Mouse (Mus musculus): Measurements from ENCODE around the gene Slc32a1. TPM values are rescaled to one million over a fixed set of nuclear protein-coding genes. Genes with fewer than 3 reads are reported as not detected.
A peak's percentile ranks its signal among the peaks of the same experiment; 100 is the strongest.

Gene Slc32a1
- polyA plus RNA-seq, 1 experiment from 2014 or later = 6.2 TPM

DNA sequence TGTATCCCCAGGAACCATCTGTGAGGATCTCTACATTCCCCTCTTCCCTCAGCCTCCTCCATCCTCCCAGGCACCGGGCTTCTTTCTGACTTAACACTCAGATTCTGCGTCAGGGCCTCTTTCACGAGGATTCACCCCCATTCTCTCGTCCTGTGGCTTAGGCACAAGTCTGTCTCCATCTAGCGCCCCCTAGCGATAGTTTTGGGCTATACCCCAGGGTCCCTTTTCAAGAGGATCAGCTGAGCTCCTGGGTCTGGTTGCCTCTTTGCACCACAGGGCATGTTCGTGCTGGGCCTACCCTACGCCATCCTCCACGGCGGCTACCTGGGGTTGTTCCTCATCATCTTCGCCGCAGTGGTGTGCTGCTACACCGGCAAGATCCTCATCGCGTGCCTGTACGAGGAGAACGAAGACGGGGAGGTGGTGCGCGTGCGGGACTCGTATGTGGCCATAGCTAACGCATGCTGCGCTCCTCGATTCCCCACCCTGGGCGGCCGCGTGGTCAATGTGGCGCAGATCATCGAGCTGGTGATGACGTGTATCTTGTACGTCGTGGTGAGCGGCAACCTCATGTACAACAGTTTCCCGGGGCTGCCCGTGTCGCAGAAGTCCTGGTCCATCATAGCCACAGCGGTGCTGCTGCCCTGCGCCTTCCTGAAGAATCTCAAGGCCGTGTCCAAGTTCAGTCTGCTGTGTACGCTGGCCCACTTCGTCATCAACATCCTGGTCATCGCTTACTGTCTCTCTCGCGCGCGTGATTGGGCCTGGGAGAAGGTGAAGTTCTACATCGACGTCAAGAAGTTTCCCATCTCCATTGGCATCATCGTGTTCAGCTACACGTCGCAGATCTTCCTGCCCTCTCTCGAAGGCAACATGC lies 3.2 kb downstream of the Slc32a1 start:
- Histone ChIP-seq H3K9ac (peak overlapping the region; percentile 87), H3K9me3 (no peaks in the 10 kb centered on the region), H3K27ac (replicated peaks) (peak overlapping the region; percentile 95), H3K4me2 (peak overlapping the region; percentile 59), H3K4me3 (peak overlapping the region; percentile 50), H3K4me1 (replicated peaks) (peaks cover 54% of the 10 kb centered on the region), H3K27me3 (peaks cover 100% of the 10 kb centered on the region), H3K36me3 (no peaks in the 10 kb centered on the region)
- WGBS = 2% methylated on average over 53 of the region's 53 CpGs
- no peak for ATAC-seq (ENCODE audit: low read depth)

DNA sequence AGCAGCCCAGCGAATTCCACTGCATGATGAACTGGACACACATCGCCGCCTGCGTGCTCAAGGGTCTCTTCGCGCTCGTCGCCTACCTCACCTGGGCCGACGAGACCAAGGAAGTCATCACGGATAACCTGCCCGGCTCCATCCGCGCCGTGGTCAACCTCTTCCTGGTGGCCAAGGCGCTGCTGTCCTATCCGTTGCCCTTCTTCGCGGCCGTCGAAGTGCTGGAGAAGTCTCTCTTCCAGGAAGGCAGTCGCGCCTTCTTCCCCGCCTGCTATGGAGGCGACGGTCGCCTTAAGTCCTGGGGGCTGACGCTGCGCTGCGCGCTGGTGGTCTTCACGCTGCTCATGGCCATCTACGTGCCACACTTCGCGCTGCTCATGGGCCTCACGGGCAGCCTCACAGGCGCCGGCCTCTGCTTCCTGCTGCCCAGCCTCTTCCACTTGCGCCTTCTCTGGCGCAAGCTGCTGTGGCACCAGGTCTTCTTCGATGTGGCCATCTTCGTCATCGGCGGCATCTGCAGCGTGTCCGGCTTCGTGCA lies 3.9 kb downstream of the Slc32a1 start:
- Histone ChIP-seq H3K4me1 (replicated peaks) (peaks cover 53% of the 10 kb centered on the region), H3K4me3 (peak overlapping the region; percentile 50)
- 1% methylated on average over 47 of the region's 47 CpGs for WGBS

GRCm38 (mm10) chr2:158615161-158615680 lies 4.7 kb downstream of the Slc32a1 start:
- H3K9ac ChIP-seq = peak overlapping the region; percentile 87
- peaks cover 48% of the 10 kb centered on the region for H3K4me1 ChIP-seq (replicated peaks)
- peak overlapping the region; percentile 81 for H3K27ac ChIP-seq (replicated peaks)
- H3K36me3 ChIP-seq = no peaks in the 10 kb centered on the region
- H3K9me3 ChIP-seq = no peaks in the 10 kb centered on the region
- peak overlapping the region; percentile 50 for H3K4me3 ChIP-seq
- H3K4me2 ChIP-seq = peak overlapping the region; percentile 59
- peaks cover 100% of the 10 kb centered on the region for H3K27me3 ChIP-seq
- no peak for ATAC-seq (ENCODE audit: low read depth)
- under 1% methylated on average over 24 of the region's 24 CpGs for WGBS

More for the DNA sequence above, 3.9 kb downstream of the Slc32a1 start:
- Histone ChIP-seq H3K9me3 (no peaks in the 10 kb centered on the region), H3K27ac (replicated peaks) (peak overlapping the region; percentile 81), H3K27me3 (peaks cover 100% of the 10 kb centered on the region), H3K9ac (peak overlapping the region; percentile 87), H3K36me3 (no peaks in the 10 kb centered on the region), H3K4me2 (peak overlapping the region; percentile 59)
- ATAC-seq (ENCODE audit: low read depth) = no peak

GRCm38 (mm10) chr2:158615702-158616101 lies 5.1 kb downstream of the Slc32a1 start:
- peak overlapping the region; percentile 87 for H3K9ac ChIP-seq

DNA sequence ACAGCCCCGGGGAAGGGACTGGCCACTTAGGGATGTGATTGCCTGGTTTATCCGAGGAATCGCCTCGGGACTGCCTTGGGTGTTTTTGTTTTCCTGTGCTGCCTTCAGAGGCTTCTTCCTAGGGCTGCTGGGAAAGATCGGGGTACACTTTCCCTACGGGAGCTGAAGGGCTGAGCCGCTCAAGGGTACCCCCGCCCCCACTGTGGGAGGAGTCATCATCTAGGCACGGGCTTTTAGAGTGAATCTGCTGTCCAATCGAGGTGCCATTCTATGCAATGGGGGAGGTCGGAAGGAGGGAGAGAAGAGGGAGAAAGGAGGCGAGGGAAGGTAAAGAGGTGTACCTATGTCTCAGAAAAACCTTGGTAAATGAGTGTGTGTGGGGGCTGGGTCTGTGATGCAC lies 5.7 kb downstream of the Slc32a1 start:
- peak overlapping the region; percentile 87 for H3K9ac ChIP-seq
- 0% methylated on average over 12 of the region's 12 CpGs for WGBS
- peaks cover 100% of the 10 kb centered on the region for H3K27me3 ChIP-seq
- peak overlapping the region; percentile 59 for H3K4me2 ChIP-seq
- peak overlapping the region; percentile 81 for H3K27ac ChIP-seq (replicated peaks)
- H3K4me1 ChIP-seq (replicated peaks) = peaks cover 41% of the 10 kb centered on the region
- H3K9me3 ChIP-seq = no peaks in the 10 kb centered on the region
- H3K36me3 ChIP-seq = no peaks in the 10 kb centered on the region
- ATAC-seq (ENCODE audit: low read depth) = peak; percentile 65
- peak overlapping the region; percentile 50 for H3K4me3 ChIP-seq

More at GRCm38 (mm10) chr2:158615702-158616101, 5.1 kb downstream of the Slc32a1 start:
- H3K4me3 ChIP-seq = peak overlapping the region; percentile 50
- no peaks in the 10 kb centered on the region for H3K9me3 ChIP-seq
- H3K4me2 ChIP-seq = peak overlapping the region; percentile 59
- H3K27me3 ChIP-seq = peaks cover 100% of the 10 kb centered on the region
- 1% methylated on average over 13 of the region's 13 CpGs for WGBS
- H3K4me1 ChIP-seq (replicated peaks) = peaks cover 45% of the 10 kb centered on the region
- H3K27ac ChIP-seq (replicated peaks) = peak overlapping the region; percentile 81
- H3K36me3 ChIP-seq = no peaks in the 10 kb centered on the region
- no peak for ATAC-seq (ENCODE audit: low read depth)

- no peak for ATAC-seq (ENCODE audit: low read depth)
- H3K27me3 ChIP-seq = peaks cover 100% of the 10 kb centered on the region
- peak overlapping the region; percentile 87 for H3K9ac ChIP-seq
- peaks cover 41% of the 10 kb centered on the region for H3K4me1 ChIP-seq (replicated peaks)
- peak overlapping the region; percentile 59 for H3K4me2 ChIP-seq
- WGBS = 7% methylated on average over 11 of the region's 11 CpGs
- H3K27ac ChIP-seq (replicated peaks) = peak overlapping the region; percentile 81
- peak overlapping the region; percentile 50 for H3K4me3 ChIP-seq
- no peaks in the 10 kb centered on the region for H3K36me3 ChIP-seq
- no peaks in the 10 kb centered on the region for H3K9me3 ChIP-seq
These were observed 6.2 kb downstream of the Slc32a1 start for GRCm38 (mm10) chr2:158616790-158617189.

- Histone ChIP-seq H3K4me3 (peak within 1 kb of the TSS; percentile 84), H3K27ac (replicated peaks) (peak within 1 kb of the TSS; percentile 88), H3K9ac (peak within 1 kb of the TSS; percentile 83), H3K4me1 (replicated peaks) (peaks cover 23% of the 10 kb centered on the region), H3K36me3 (peaks cover 13% of the 10 kb centered on the region), H3K4me2 (peak within 1 kb of the TSS; percentile 89), H3K27me3 (peaks cover 31% of the 10 kb centered on the region), H3K9me3 (no peaks in the 10 kb centered on the region)
- ATAC-seq (ENCODE audit: low read depth) = peak; percentile 94
- under 1% methylated on average over 39 of the region's 39 CpGs for WGBS
These were observed 14.2 kb downstream of the Slc32a1 start, which contains the start of gene Actr5 for GRCm38 (mm10) chr2:158624718-158625222. TSS of gene Actr5 (plus strand) at chr2:158624888.

GRCm38 (mm10) chr2:158625231-158625630 lies 14.7 kb downstream of the Slc32a1 start:
- Histone ChIP-seq H3K4me2 (peak overlapping the region; percentile 89), H3K27ac (replicated peaks) (peak overlapping the region; percentile 88), H3K9me3 (no peaks in the 10 kb centered on the region), H3K4me1 (replicated peaks) (peaks cover 23% of the 10 kb centered on the region), H3K9ac (peak overlapping the region; percentile 83), H3K36me3 (peaks cover 15% of the 10 kb centered on the region), H3K4me3 (peak overlapping the region; percentile 84), H3K27me3 (peaks cover 27% of the 10 kb centered on the region)
- WGBS = under 1% methylated on average over 44 of the region's 44 CpGs
- peak; percentile 72 for ATAC-seq (ENCODE audit: low read depth)

GRCm38 (mm10) chr2:158625697-158626096 lies 15.1 kb downstream of the Slc32a1 start:
- peaks cover 22% of the 10 kb centered on the region for H3K27me3 ChIP-seq
- WGBS = 46% methylated on average over 8 of the region's 8 CpGs
- H3K4me3 ChIP-seq = peak overlapping the region; percentile 84
- peaks cover 20% of the 10 kb centered on the region for H3K36me3 ChIP-seq
- peak overlapping the region; percentile 83 for H3K9ac ChIP-seq
- no peaks in the 10 kb centered on the region for H3K9me3 ChIP-seq
- ATAC-seq (ENCODE audit: low read depth) = no peak
- peak overlapping the region; percentile 89 for H3K4me2 ChIP-seq
- H3K27ac ChIP-seq (replicated peaks) = peak overlapping the region; percentile 88; the same call in 1 of the 2 replicates
- peaks cover 23% of the 10 kb centered on the region for H3K4me1 ChIP-seq (replicated peaks)

GRCm38 (mm10) chr2:158628858-158629257 lies 18.3 kb downstream of the Slc32a1 start:
- 70% methylated on average over 3 of the region's 3 CpGs for WGBS
- Histone ChIP-seq H3K4me1 (replicated peaks) (peaks cover 23% of the 10 kb centered on the region), H3K9ac (no peak overlapping the region), H3K36me3 (peaks cover 51% of the 10 kb centered on the region), H3K4me2 (no peak overlapping the region), H3K27ac (replicated peaks) (no peak overlapping the region), H3K27me3 (no peaks in the 10 kb centered on the region), H3K9me3 (no peaks in the 10 kb centered on the region), H3K4me3 (no peak overlapping the region)
- no peak for ATAC-seq (ENCODE audit: low read depth)

GRCm38 (mm10) chr2:158629414-158629813 lies 18.8 kb downstream of the Slc32a1 start:
- Histone ChIP-seq H3K4me2 (no peak overlapping the region), H3K36me3 (peaks cover 54% of the 10 kb centered on the region), H3K9ac (no peak overlapping the region), H3K27me3 (no peaks in the 10 kb centered on the region), H3K4me1 (replicated peaks) (peaks cover 23% of the 10 kb centered on the region), H3K27ac (replicated peaks) (no peak overlapping the region), H3K9me3 (no peaks in the 10 kb centered on the region), H3K4me3 (no peak overlapping the region)
- WGBS = 78% methylated on average over 1 of the region's 1 CpGs
- ATAC-seq (ENCODE audit: low read depth) = no peak

DNA sequence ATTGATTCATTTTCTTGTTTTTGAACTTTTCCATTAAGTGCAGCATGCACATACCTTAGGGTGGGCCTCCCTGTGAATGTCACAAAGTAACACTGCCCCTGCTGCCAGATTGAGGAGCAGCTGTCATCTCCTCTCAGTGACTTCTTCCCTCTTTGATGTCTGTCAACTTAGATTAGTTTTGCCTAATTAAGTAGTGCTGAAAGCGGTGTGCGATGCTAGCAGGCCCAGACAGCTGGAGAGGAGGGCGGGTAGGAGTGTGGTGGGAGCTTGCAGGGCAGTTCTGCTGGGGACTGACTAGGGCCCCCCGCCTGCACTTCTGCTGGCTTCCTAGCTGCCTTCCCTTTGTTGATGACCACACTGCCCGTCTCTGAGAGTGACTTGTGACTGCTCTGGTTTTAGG lies 21.3 kb downstream of the Slc32a1 start:
- Histone ChIP-seq H3K4me1 (replicated peaks) (peaks cover 7% of the 10 kb centered on the region), H3K9me3 (no peaks in the 10 kb centered on the region), H3K36me3 (peaks cover 79% of the 10 kb centered on the region), H3K4me2 (no peak overlapping the region), H3K9ac (no peak overlapping the region), H3K27me3 (no peaks in the 10 kb centered on the region), H3K27ac (replicated peaks) (no peak overlapping the region), H3K4me3 (no peak overlapping the region)
- no peak for ATAC-seq (ENCODE audit: low read depth)
- 86% methylated on average over 5 of the region's 5 CpGs for WGBS

All from neural tube, embryonic 13.5 days (tissue).